Mouse (Mus musculus) heart, adult 2 months (tissue): ENCODE data around the gene Fus.

Experiments
- CTCF ChIP-seq: fragments of 200-600 bp; IDR thresholded peaks from 2 replicates; pipeline ENCODE4 v1.8.1; 2022; ENCODE audit warnings: antibody characterized with exemption, mild to moderate bottlenecking, moderate library complexity
- POLR2A ChIP-seq: fragments of 200-500 bp; IDR thresholded peaks from 2 replicates; pipeline ENCODE4 v1.6.1; 2011; ENCODE audit warnings: mild to moderate bottlenecking, low read depth, low read length, control low read depth; ENCODE audit not compliant: insufficient read depth

DNA sequence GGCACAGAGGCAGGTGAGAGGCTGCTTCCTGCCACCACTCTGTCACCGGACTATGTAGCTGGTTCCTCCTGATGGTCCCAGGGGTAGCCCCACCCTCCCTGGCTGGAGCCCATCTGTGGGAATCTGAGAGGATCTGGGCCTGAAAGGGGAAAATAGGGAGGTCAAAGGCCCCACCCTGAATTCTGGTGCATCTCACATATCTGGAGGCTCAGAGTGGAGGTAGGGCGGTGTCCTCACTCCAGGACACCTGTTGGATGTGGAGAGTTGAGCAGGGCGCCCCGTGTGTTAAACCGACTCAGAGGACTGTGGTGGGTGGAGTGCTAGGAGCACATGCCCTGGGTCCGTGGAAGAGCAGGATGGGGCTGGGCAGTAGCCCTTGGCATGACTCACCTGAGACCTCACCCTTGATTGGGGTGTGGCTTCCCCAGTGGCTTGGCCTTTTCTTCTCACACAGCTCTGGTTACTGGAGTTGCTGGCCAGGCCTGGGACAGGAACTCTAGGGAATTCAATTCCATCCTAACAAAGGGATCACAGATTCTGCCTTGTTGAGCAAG lies 20.7 kb upstream of the Fus start, which contains the start of gene Prss36:
- TF ChIP-seq POLR2A (no peak), CTCF (no peak)
